Mouse (Mus musculus) intestine, embryonic 15.5 days (tissue): ENCODE measurements around the gene Tnfaip6. TPM values are rescaled to one million over a fixed set of nuclear protein-coding genes. Genes with fewer than 3 reads are reported as not detected.

ENCODE experiments used
- polyA plus RNA-seq: library from polyadenylated mRNA; unstranded; fragments of >200 nt; fragmentation: Nextera tagmentation; extraction: Ambion mirVana; gene quantifications from 2 replicates; pipeline ENCODE4 v1.2.1, GENCODE M21; 2015

Gene Tnfaip6
- polyA plus RNA-seq, 1 experiment from 2014 or later = 3.6 TPM

Other genes starting within 250 kb of the Tnfaip6 start
- 10.8 TPM in 2 replicates for gene Rbm43, start 102.8 kb upstream of the Tnfaip6 start, polyA plus RNA-seq
- gene Nmi, start 64.5 kb upstream of the Tnfaip6 start, polyA plus RNA-seq = 16.9 and 21.6 TPM in 2 replicates
- gene Rif1, start 34.8 kb downstream of the Tnfaip6 start, polyA plus RNA-seq = 26.9 and 28.7 TPM in 2 replicates